Mouse (Mus musculus) thymus, adult 2 months (tissue): ENCODE measurements around the gene Sec24b. TPM values are rescaled to one million over a fixed set of nuclear protein-coding genes. Genes with fewer than 3 reads are reported as not detected.
A peak's percentile ranks its signal among the peaks of the same experiment; 100 is the strongest.

ENCODE experiments used
- DNase-seq: peaks from one replicate; pipeline ENCODE4 v3.0.0; 2021
- H3K27ac ChIP-seq: fragments of 200-500 bp; 2 replicates; pipeline ENCODE4 v1.5.1; 2012; ENCODE audit warnings: low read length, control low read depth; ENCODE audit not compliant: control insufficient read depth, insufficient read depth
- H3K27me3 ChIP-seq: fragments of 200-500 bp; 2 replicates; pipeline ENCODE4 v1.6.1; 2012; ENCODE audit warnings: mild to moderate bottlenecking, low read length, moderate library complexity, mixed read lengths; ENCODE audit not compliant: control insufficient read depth, insufficient read depth
- H3K36me3 ChIP-seq: fragments of 200-500 bp; 2 replicates; pipeline ENCODE4 v1.6.1; 2012; ENCODE audit warnings: mild to moderate bottlenecking, low read length, moderate library complexity; ENCODE audit not compliant: control insufficient read depth, insufficient read depth
- H3K4me1 ChIP-seq: fragments of 200-500 bp; replicated peaks from 2 replicates; pipeline ENCODE4 v1.6.1; 2012; ENCODE audit warnings: low read length; ENCODE audit not compliant: control insufficient read depth, insufficient read depth
- H3K4me3 ChIP-seq: fragments of 200-500 bp; 2 replicates; pipeline ENCODE4 v1.5.1; 2012; ENCODE audit warnings: mild to moderate bottlenecking, low read length, control low read depth, moderate library complexity; ENCODE audit not compliant: control insufficient read depth, insufficient read depth
- CTCF ChIP-seq: fragments of 200-500 bp; IDR thresholded peaks from 2 replicates; pipeline ENCODE4 v1.5.1; 2012; ENCODE audit warnings: mild to moderate bottlenecking, control low read depth, low read length, moderate library complexity, borderline replicate concordance; ENCODE audit not compliant: control insufficient read depth, poor library complexity, insufficient read depth; ENCODE audit errors: extremely low read depth
- POLR2A ChIP-seq: fragments of 200-500 bp; IDR thresholded peaks from 2 replicates; pipeline ENCODE4 v1.6.1; 2012; ENCODE audit warnings: mild to moderate bottlenecking, low read length, control low read depth, moderate library complexity; ENCODE audit not compliant: control insufficient read depth, poor library complexity, insufficient read depth; ENCODE audit errors: extremely low read depth
- WGBS: fragments of 180-500 bp; shearing (Covaris S2); methylation state at CpG from one replicate; pipeline ENCODE4 v1.1.7; 2018; 5-methylcytosine and 5-hydroxymethylcytosine counted together
- polyA plus RNA-seq: library from polyadenylated mRNA; depleted of rRNA; stranded (reverse); fragments of >200 nt; gene quantifications from 2 replicates; pipeline ENCODE4 v1.2.3, GENCODE M21; 2012

The Sec24b gene
- polyA plus RNA-seq, 1 experiment = 149 TPM

- WGBS = 97% methylated on average over 9 of the region's 9 CpGs
These were observed 15.9 kb upstream of the Sec24b start for GRCm38 (mm10) chr3:130077291-130077690.

GRCm38 (mm10) chr3:130075746-130076145 is 14.4 kb upstream of the Sec24b start:
- no peaks in the 10 kb centered on the region for H3K27me3 ChIP-seq
- DNase-seq = no peak
- H3K36me3 ChIP-seq = no peaks in the 10 kb centered on the region
- H3K27ac ChIP-seq = no peak overlapping the region
- WGBS = 7% methylated on average over 1 of the region's 1 CpGs
- H3K4me3 ChIP-seq = no peak overlapping the region
- TF ChIP-seq POLR2A (no peak), CTCF (no peak)
- H3K4me1 ChIP-seq = peaks cover 11% of the 10 kb centered on the region

More at GRCm38 (mm10) chr3:130077291-130077690, 15.9 kb upstream of the Sec24b start:
- Histone ChIP-seq H3K27ac (no peak overlapping the region), H3K27me3 (no peaks in the 10 kb centered on the region), H3K36me3 (no peaks in the 10 kb centered on the region), H3K4me1 (peaks cover 11% of the 10 kb centered on the region), H3K4me3 (no peak overlapping the region)
- TF ChIP-seq POLR2A (no peak), CTCF (no peak)
- DNase-seq = no peak

- Histone ChIP-seq H3K27ac (no peak overlapping the region), H3K4me3 (no peak overlapping the region), H3K36me3 (no peaks in the 10 kb centered on the region), H3K4me1 (peaks cover 11% of the 10 kb centered on the region), H3K27me3 (no peaks in the 10 kb centered on the region)
- DNase-seq = no peak
- WGBS = 18% methylated on average over 10 of the region's 10 CpGs
- no peak for TF ChIP-seq POLR2A
- TF ChIP-seq CTCF = no peak
These were observed 11.7 kb upstream of the Sec24b start for GRCm38 (mm10) chr3:130073085-130073484.

GRCm38 (mm10) chr3:130071918-130072317 is 10.6 kb upstream of the Sec24b start:
- Histone ChIP-seq H3K36me3 (no peaks in the 10 kb centered on the region), H3K27ac (no peak overlapping the region), H3K27me3 (no peaks in the 10 kb centered on the region), H3K4me3 (no peak overlapping the region), H3K4me1 (peaks cover 11% of the 10 kb centered on the region)
- no peak for DNase-seq
- WGBS = 43% methylated on average over 2 of the region's 2 CpGs
- no peak for TF ChIP-seq POLR2A

- H3K36me3 ChIP-seq = no peaks in the 10 kb centered on the region
- TF ChIP-seq POLR2A (peak; percentile 61; the same call in 1 of the 2 replicates), CTCF (peak; percentile 94)
- H3K27ac ChIP-seq = peak overlapping the region; percentile 89
- peak overlapping the region; percentile 82 for H3K4me3 ChIP-seq
- WGBS = under 1% methylated on average over 79 of the region's 92 CpGs
- peaks cover 23% of the 10 kb centered on the region for H3K4me1 ChIP-seq
- no peaks in the 10 kb centered on the region for H3K27me3 ChIP-seq
- peak; percentile 84 for DNase-seq
These were observed 840 bp downstream of the Sec24b start for GRCm38 (mm10) chr3:130060396-130061029.

GRCm38 (mm10) chr3:130059805-130060395 is 1.5 kb downstream of the Sec24b start:
- DNase-seq = peak; percentile 81
- H3K4me1 ChIP-seq = peaks cover 26% of the 10 kb centered on the region
- H3K36me3 ChIP-seq = no peaks in the 10 kb centered on the region
- H3K4me3 ChIP-seq = peak overlapping the region; percentile 82
- TF ChIP-seq CTCF (no peak), POLR2A (peak; percentile 7; the same call in 1 of the 2 replicates)
- H3K27ac ChIP-seq = peak overlapping the region; percentile 89
- 1% methylated on average over 42 of the region's 42 CpGs for WGBS
- no peaks in the 10 kb centered on the region for H3K27me3 ChIP-seq
